Mouse (Mus musculus) heart, postnatal 10 days (tissue): ENCODE data around the gene Hoxc10. TPM values are rescaled to one million over a fixed set of nuclear protein-coding genes. Genes with fewer than 3 reads are reported as not detected.

Experiments
- DNase-seq, 2 experiments: peaks; one replicate each; pipeline ENCODE4 v3.0.0; 2021
- intact Hi-C: fragments of 180-260 bp; cut with DNase I; formaldehyde crosslinking; loops from one replicate; pipeline ENCODE4 v1.15.1; 2025
- total RNA-seq, 2 experiments: library from RNA; stranded (reverse); gene quantifications; 2 replicates each; pipeline ENCODE4 v1.2.3; 2021

The Hoxc10 gene
- not detected for total RNA-seq

- intact Hi-C loops, result no loop called here
- DNase-seq, result no peak
Observed at GRCm38 (mm10) chr15:102966776-102967311, at the start of gene Hoxc10. TSS of gene Hoxc10 (plus strand) at chr15:102966796.

- DNase-seq, result no peak
- intact Hi-C loops, result no loop called here
Observed at GRCm38 (mm10) chr15:102917972-102918572, 48.5 kb upstream of the Hoxc10 start.

- no peak for DNase-seq
- intact Hi-C loops, result no loop called here
Observed at GRCm38 (mm10) chr15:102918611-102919265, 47.9 kb upstream of the Hoxc10 start.

- intact Hi-C loops, result no loop called here
- DNase-seq, result no peak
Observed at GRCm38 (mm10) chr15:102919336-102920180, 47.0 kb upstream of the Hoxc10 start.

- peak; percentile 28 to 30 for DNase-seq
- intact Hi-C loops, result no loop called here
Observed at GRCm38 (mm10) chr15:102920619-102921018, 46.0 kb upstream of the Hoxc10 start.

- no peak for DNase-seq
- intact Hi-C loops, result no loop called here
Observed at GRCm38 (mm10) chr15:102921053-102922011, 45.3 kb upstream of the Hoxc10 start, which contains the start of gene Hoxc13. TSS of gene Hoxc13 (plus strand) at chr15:102921103.

- peak in 1 of 2 experiments; percentile 37 for DNase-seq
- intact Hi-C loops, result no loop called here
Observed at GRCm38 (mm10) chr15:102922012-102922362, 44.6 kb upstream of the Hoxc10 start.

GRCm38 (mm10) chr15:102922636-102923500, 43.7 kb upstream of the Hoxc10 start:
- no peak for DNase-seq
- intact Hi-C loops, result no loop called here

GRCm38 (mm10) chr15:102927032-102927645, 39.5 kb upstream of the Hoxc10 start:
- intact Hi-C loops, result no loop called here
- DNase-seq, result no peak

GRCm38 (mm10) chr15:102931706-102932358, 34.8 kb upstream of the Hoxc10 start:
- intact Hi-C loops, result no loop called here
- no peak for DNase-seq

GRCm38 (mm10) chr15:102934438-102934837, 32.2 kb upstream of the Hoxc10 start:
- DNase-seq, result no peak
- intact Hi-C loops, result no loop called here

GRCm38 (mm10) chr15:102934897-102935296, 31.7 kb upstream of the Hoxc10 start:
- DNase-seq, result no peak
- intact Hi-C loops, result no loop called here

GRCm38 (mm10) chr15:102936279-102936972, 30.2 kb upstream of the Hoxc10 start, which contains the start of gene Hoxc12:
TSS of gene Hoxc12 (plus strand) at chr15:102936757.
- intact Hi-C loops, result no loop called here
- DNase-seq, result no peak

GRCm38 (mm10) chr15:102937036-102937666, 29.4 kb upstream of the Hoxc10 start:
- no peak for DNase-seq
- intact Hi-C loops, result no loop called here

- intact Hi-C loops, result no loop called here
- no peak for DNase-seq
Observed at GRCm38 (mm10) chr15:102939256-102940155, 27.1 kb upstream of the Hoxc10 start.
